Mouse (Mus musculus) CH12.LX (cell line): ENCODE measurements around the gene Myo16.

Source experiments
- CHD2 ChIP-seq: IDR thresholded peaks from 2 replicates; pipeline ENCODE4 v1.6.1; 2011; ENCODE audit warnings: low read length, improper control_type of control experiment
- CTCF ChIP-seq, 2 experiments: IDR thresholded peaks in 1 of 2; conservative IDR thresholded peaks in 1 of 2; 2 replicates each; pipeline ENCODE4 v1.5.1; 2011 to 2012; ENCODE audit warnings: low read depth in 2 of 2, low read length in 2 of 2, improper control_type of control experiment in 1 of 2, inconsistent platforms in 1 of 2, mild to moderate bottlenecking in 1 of 2, moderate library complexity in 1 of 2
- E2F4 ChIP-seq: IDR thresholded peaks from 2 replicates; pipeline ENCODE4 v1.6.1; 2011; ENCODE audit warnings: low read depth, low read length, improper control_type of control experiment; ENCODE audit not compliant: insufficient replicate concordance
- EP300 ChIP-seq: IDR thresholded peaks from 2 replicates; pipeline ENCODE4 v1.6.1; 2011; ENCODE audit warnings: low read length, improper control_type of control experiment
- JUND ChIP-seq: conservative IDR thresholded peaks from 2 replicates; pipeline ENCODE4 v1.6.1; 2011; ENCODE audit warnings: low read depth, low read length, improper control_type of control experiment
- MAX ChIP-seq: IDR thresholded peaks from 2 replicates; pipeline ENCODE4 v1.6.1; 2011; ENCODE audit warnings: low read length, improper control_type of control experiment
- POLR2A ChIP-seq: IDR thresholded peaks from 2 replicates; pipeline ENCODE4 v1.6.1; 2011; ENCODE audit warnings: low read depth, mild to moderate bottlenecking, improper control_type of control experiment, low read length
- POLR2AphosphoS2 ChIP-seq: IDR thresholded peaks from 2 replicates; pipeline ENCODE4 v1.6.1; 2011; ENCODE audit warnings: low read depth, low read length, improper control_type of control experiment
- UBTF ChIP-seq: IDR thresholded peaks from 2 replicates; pipeline ENCODE4 v1.6.1; 2012; ENCODE audit warnings: low read depth, mild to moderate bottlenecking, inconsistent platforms, low read length, improper control_type of control experiment, moderate library complexity
- USF2 ChIP-seq: conservative IDR thresholded peaks from 2 replicates; pipeline ENCODE4 v1.6.1; 2011; ENCODE audit warnings: low read depth, low read length, improper control_type of control experiment
- ZC3H11A ChIP-seq: IDR thresholded peaks from 2 replicates; pipeline ENCODE4 v1.6.1; 2012; ENCODE audit warnings: low read depth, mild to moderate bottlenecking, inconsistent platforms, low read length, improper control_type of control experiment
- ZKSCAN1 ChIP-seq: IDR thresholded peaks from 2 replicates; pipeline ENCODE4 v1.6.1; 2012; ENCODE audit warnings: low read depth, inconsistent platforms, low read length, improper control_type of control experiment, borderline replicate concordance

DNA sequence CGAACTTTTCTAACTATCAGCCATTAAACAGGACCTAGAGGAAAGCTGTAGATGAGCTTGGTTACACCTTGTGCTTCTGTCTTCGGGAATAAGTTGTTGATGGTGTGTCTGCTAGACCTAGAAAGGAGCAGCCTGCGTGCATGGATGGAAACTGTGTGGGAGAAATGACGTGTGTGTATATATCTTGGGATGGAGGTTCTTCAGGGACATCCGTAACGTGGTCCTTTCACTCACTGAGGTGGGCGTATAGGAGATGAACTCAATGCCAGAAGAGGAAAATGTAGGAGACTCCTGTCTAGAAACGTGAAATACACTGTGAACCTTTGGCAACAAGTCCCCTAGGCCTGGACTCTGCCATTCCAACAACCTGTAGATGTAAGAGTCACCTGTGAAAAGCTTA, 392.8 kb downstream of the Myo16 start:
- TF ChIP-seq E2F4 (no peak), CHD2 (no peak), POLR2A (no peak), ZKSCAN1 (no peak), EP300 (no peak), CTCF (conservative IDR thresholded peaks at IDR 0.05 in 1 of 2, IDR thresholded peaks at IDR 0.05 in 1 of 2; ENCODE audit: low read depth in 2 of 2, low read length in 2 of 2) (no peak), ZC3H11A (no peak), MAX (no peak), POLR2AphosphoS2 (no peak), JUND (no peak), USF2 (no peak), UBTF (no peak)
